16 mouse cellular contexts compared by ENCODE assay signal in the genomic region with DNA sequence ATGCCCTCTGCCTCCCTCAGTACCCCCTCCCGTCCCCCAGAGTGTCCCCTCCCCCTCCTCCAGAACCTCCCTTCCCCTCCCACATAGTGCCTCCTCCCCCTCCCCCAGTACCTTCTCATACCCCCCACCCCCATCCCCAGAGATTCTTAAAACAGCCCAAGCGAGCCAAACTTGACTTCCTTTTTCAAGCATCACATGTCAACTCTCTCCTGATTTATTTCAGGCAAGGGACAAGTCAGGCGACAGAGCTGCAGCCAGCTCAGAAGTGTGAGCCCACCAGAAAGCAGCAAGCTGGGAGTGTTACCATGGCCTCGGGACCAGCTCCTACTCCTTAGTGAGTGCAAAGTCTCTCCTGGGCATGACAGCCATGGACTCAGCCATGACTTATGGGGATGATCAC. TPM values are rescaled to one million over a fixed set of nuclear protein-coding genes. Genes with fewer than 3 reads are reported as not detected.
DNase-seq lines count a peak whose midpoint lies in the region; ATAC-seq and TF ChIP-seq lines count a peak whose summit lies in the region.
"Had no signal": no experiment of that assay in that cellular context is flagged by ENCODE, and none has a peak within 500 bp of the region (broad histone marks: within the 10 kb centered on the region; RNA-seq: fewer than 3 reads in every experiment).

No protein-coding gene starts in this region.

- H3K9ac ChIP-seq in heart, embryonic 14.5 days (ENCODE audit: low read length) = peak overlapping the region; percentile 50; the same call in 1 of the 2 replicates
- no peak overlapping the region for H3K9ac ChIP-seq in intestine, embryonic 16.5 days (ENCODE audit: low read depth, low read length)

- no peak for TF ChIP-seq CTCF in bone marrow macrophage, adult 2 months (IDR thresholded peaks at IDR 0.05; ENCODE audit: low read depth, low read length)

- no peak for TF ChIP-seq POLR2A in bone marrow macrophage, adult 2 months (IDR thresholded peaks at IDR 0.05; ENCODE audit: borderline replicate concordance, low read depth, low read length)

- H3K36me3 ChIP-seq in heart, embryonic 14.5 days (ENCODE audit: control insufficient read depth, insufficient read depth, low read length) = no peaks in the 10 kb centered on the region
- H3K36me3 ChIP-seq in intestine, embryonic 16.5 days (ENCODE audit: control insufficient read depth, insufficient read depth, low read length) = no peaks in the 10 kb centered on the region

- H3K27ac ChIP-seq in heart, embryonic 14.5 days (replicated peaks in 1 of 2; ENCODE audit: control insufficient read depth in 1 of 2, insufficient read depth in 1 of 2, low read depth in 2 of 2, low read length in 2 of 2) = peak overlapping the region; percentile 50 to 91
- H3K27ac ChIP-seq in bone marrow macrophage, adult 2 months (ENCODE audit: insufficient read depth, low read depth, low read length) = peak overlapping the region; percentile 99
- H3K27ac ChIP-seq in intestine, embryonic 16.5 days (ENCODE audit: low read length) = no peak overlapping the region

- no peak for ATAC-seq in heart, embryonic 14.5 days (ENCODE audit: insufficient number of reproducible peaks, insufficient read depth, low FRiP score, low read depth)
- no peak for ATAC-seq in intestine, embryonic 16.5 days

- H3K9me3 ChIP-seq in heart, embryonic 14.5 days (ENCODE audit: control insufficient read depth, low read length) = no peaks in the 10 kb centered on the region
- no peaks in the 10 kb centered on the region for H3K9me3 ChIP-seq in intestine, embryonic 16.5 days (ENCODE audit: control insufficient read depth, low read length)

- no peak for DNase-seq in heart, postnatal 4 days
- DNase-seq in layer of hippocampus, adult 9-11 months = peak; percentile 59
- no peak for DNase-seq in layer of hippocampus, postnatal 36 days
- DNase-seq in embryo, embryonic 11 days = peak; percentile 44
- no peak for DNase-seq in left cerebral cortex, adult 18-20 months (ENCODE audit: low spot score in 2 of 2)
- DNase-seq: adrenal gland, postnatal 14 days; cerebellum, adult 11 months; lung, postnatal 36 days; thymus, adult 2 months had no signal

- H3K4me2 ChIP-seq in heart, embryonic 14.5 days (ENCODE audit: low read length) = peak overlapping the region; percentile 22; the same call in 1 of the 2 replicates
- no peak overlapping the region for H3K4me2 ChIP-seq in intestine, embryonic 16.5 days (ENCODE audit: low read depth, low read length)

- 4% methylated on average over 4 of the region's 4 CpGs for WGBS in heart, embryonic 14.5 days
- WGBS in intestine, embryonic 16.5 days = 26% methylated on average over 4 of the region's 4 CpGs

- H3K4me1 ChIP-seq in heart, embryonic 14.5 days (ENCODE audit: control insufficient read depth in 2 of 2, insufficient read depth in 2 of 2, low read length in 2 of 2) = peaks cover 69 to 90% of the 10 kb centered on the region in 2 experiments
- H3K4me1 ChIP-seq in bone marrow macrophage, adult 2 months (ENCODE audit: control insufficient read depth, insufficient read depth, low read length) = peaks cover 60% of the 10 kb centered on the region
- peaks cover 55% of the 10 kb centered on the region for H3K4me1 ChIP-seq in intestine, embryonic 16.5 days (ENCODE audit: control insufficient read depth, insufficient read depth, low read length)

- H3K27me3 ChIP-seq in heart, embryonic 14.5 days (ENCODE audit: control insufficient read depth, insufficient read depth, low read length) = no peaks in the 10 kb centered on the region
- H3K27me3 ChIP-seq in intestine, embryonic 16.5 days (replicated peaks; ENCODE audit: control insufficient read depth, insufficient read depth, low read length) = no peaks in the 10 kb centered on the region

- no peak overlapping the region for H3K4me3 ChIP-seq in heart, embryonic 14.5 days (ENCODE audit: control insufficient read depth in 1 of 2, insufficient read depth in 1 of 2, low read depth in 1 of 2, low read length in 2 of 2)
- peak overlapping the region; percentile 15; the same call in 1 of the 2 replicates for H3K4me3 ChIP-seq in bone marrow macrophage, adult 2 months (ENCODE audit: insufficient read depth, low read length)
- no peak overlapping the region for H3K4me3 ChIP-seq in intestine, embryonic 16.5 days (ENCODE audit: low read length)
- H3K4me3 ChIP-seq: myocyte had no signal

RNA-seq across cellular contexts. Expression of gene Crybb3, which starts 30.0 kb away (rescaled TPM):
- 0.91 and 1.1 TPM in 2 replicates for polyA plus RNA-seq in heart, embryonic 14.5 days (2014; fragmentation: Nextera tagmentation; extraction: Ambion mirVana)
- 1 to 10 TPM; 1.4 to 1.7 TPM for total RNA-seq in heart, postnatal 4 days (2021)
- 1 to 10 TPM; 1.6 to 3.3 TPM for total RNA-seq in layer of hippocampus, postnatal 36 days (2021)
- polyA plus RNA-seq in bone marrow macrophage, adult 2 months (2012; ENCODE audit: insufficient read depth, insufficient read length, missing spikeins) = not detected in 2 replicates
- 0.35 and 0.56 TPM in 2 replicates for polyA plus RNA-seq in intestine, embryonic 16.5 days (2015; fragmentation: Nextera tagmentation; extraction: Ambion mirVana)
- total RNA-seq in left cerebral cortex, adult 18-20 months (2021) = 1 to 10 TPM; 1.4 to 1.6 TPM
- total RNA-seq: hematopoietic stem cell, adult 5-6 weeks had no signal

RNA-seq across cellular contexts. Expression of gene Crybb2, which starts 41.4 kb away (rescaled TPM):
- polyA plus RNA-seq in heart, embryonic 14.5 days (2014; fragmentation: Nextera tagmentation; extraction: Ambion mirVana) = not detected in 2 replicates
- total RNA-seq in heart, postnatal 4 days (2021) = not detected
- total RNA-seq in layer of hippocampus, postnatal 36 days (2021) = not detected
- not detected in 2 replicates for polyA plus RNA-seq in bone marrow macrophage, adult 2 months (2012; ENCODE audit: insufficient read depth, insufficient read length, missing spikeins)
- not detected in 2 replicates for polyA plus RNA-seq in intestine, embryonic 16.5 days (2015; fragmentation: Nextera tagmentation; extraction: Ambion mirVana)
- total RNA-seq in left cerebral cortex, adult 18-20 months (2021) = not detected
- total RNA-seq: adrenal gland, postnatal 14 days; hematopoietic stem cell, adult 5-6 weeks; liver, adult 2 months had no signal
- polyA plus RNA-seq: kidney, postnatal 0 days; liver, adult 2 months; myocyte had no signal

Comparison
In these comparisons a context has a peak if more than half of its experiments do, and no peak if none do; other contexts are left out.
1. DNase-seq: peak in layer of hippocampus, adult 9-11 months (single experiment) and embryo, embryonic 11 days (single experiment); none in heart, postnatal 4 days (single experiment), layer of hippocampus, postnatal 36 days (0 of 2) and left cerebral cortex, adult 18-20 months (0 of 2).